Mouse (Mus musculus) G1E-ER4 (cell line): ENCODE data around the gene Opa1. TPM values are rescaled to one million over a fixed set of nuclear protein-coding genes. Genes with fewer than 3 reads are reported as not detected.

Experiments
- GATA1 ChIP-seq: IDR thresholded peaks from one replicate; pipeline ENCODE4 v1.8.0; 2012; ENCODE audit warnings: low read length, inconsistent platforms
- polyA plus RNA-seq: library from polyadenylated mRNA; stranded (reverse); fragments of >175 nt; gene quantifications from 2 replicates; pipeline ENCODE4 v1.2.3, GENCODE M21; 2012

Gene Opa1
- polyA plus RNA-seq, 1 experiment, result 34.5 TPM

- TF ChIP-seq GATA1, result no peak
Measured at GRCm38 (mm10) chr16:29670806-29671205, 91.7 kb downstream of the Opa1 start.

DNA sequence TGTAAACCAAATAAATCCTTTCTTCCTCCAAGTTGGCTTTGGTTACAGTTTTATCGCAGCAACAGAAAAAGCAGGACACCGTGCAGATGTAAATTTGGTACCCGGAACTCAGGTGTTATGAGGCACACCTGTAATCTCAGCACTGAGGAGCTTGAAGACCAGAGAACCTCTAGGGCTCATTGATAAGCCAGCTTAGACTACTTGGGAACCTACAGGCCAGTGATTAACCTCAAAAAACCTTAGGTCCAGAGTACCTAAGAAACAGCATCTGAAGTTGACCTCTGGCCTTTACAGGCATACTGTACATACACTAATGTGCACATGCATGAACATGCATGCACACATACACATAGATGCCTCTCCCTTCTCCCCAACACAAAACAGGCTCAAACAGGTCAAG, 94.1 kb downstream of the Opa1 start:
- no peak for TF ChIP-seq GATA1

- TF ChIP-seq GATA1, result no peak
Measured at GRCm38 (mm10) chr16:29679607-29680006, 100.5 kb downstream of the Opa1 start.

- TF ChIP-seq GATA1, result no peak
Measured at GRCm38 (mm10) chr16:29680548-29681175, 101.5 kb downstream of the Opa1 start.

- TF ChIP-seq GATA1, result no peak
Measured at GRCm38 (mm10) chr16:29682555-29683431, 103.7 kb downstream of the Opa1 start.

- TF ChIP-seq GATA1, result no peak
Measured at GRCm38 (mm10) chr16:29683563-29683962, 104.4 kb downstream of the Opa1 start.

- TF ChIP-seq GATA1, result no peak
Measured at GRCm38 (mm10) chr16:29684111-29684510, 105.0 kb downstream of the Opa1 start.

DNA sequence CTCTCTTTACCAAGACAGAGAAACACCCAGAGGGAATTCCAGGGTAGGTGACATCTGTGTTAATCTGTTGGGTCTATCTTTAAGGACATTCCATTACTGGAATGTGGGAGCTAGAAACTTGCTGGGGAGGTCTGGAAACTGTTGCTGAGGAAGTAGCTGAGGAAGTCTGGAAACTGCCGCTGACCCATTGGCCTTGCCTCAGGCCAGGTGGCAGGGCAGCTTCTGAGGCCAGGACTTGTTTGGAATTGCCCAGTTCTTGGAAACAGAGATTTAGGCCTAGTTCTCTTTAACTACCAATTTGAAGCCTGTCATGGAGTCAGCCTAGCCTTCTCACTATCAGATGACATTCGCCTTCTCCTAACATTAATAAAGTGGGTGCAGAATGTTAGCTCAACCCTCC, 105.5 kb downstream of the Opa1 start:
- no peak for TF ChIP-seq GATA1

- no peak for TF ChIP-seq GATA1
Measured at GRCm38 (mm10) chr16:29686141-29686540, 107.0 kb downstream of the Opa1 start.

DNA sequence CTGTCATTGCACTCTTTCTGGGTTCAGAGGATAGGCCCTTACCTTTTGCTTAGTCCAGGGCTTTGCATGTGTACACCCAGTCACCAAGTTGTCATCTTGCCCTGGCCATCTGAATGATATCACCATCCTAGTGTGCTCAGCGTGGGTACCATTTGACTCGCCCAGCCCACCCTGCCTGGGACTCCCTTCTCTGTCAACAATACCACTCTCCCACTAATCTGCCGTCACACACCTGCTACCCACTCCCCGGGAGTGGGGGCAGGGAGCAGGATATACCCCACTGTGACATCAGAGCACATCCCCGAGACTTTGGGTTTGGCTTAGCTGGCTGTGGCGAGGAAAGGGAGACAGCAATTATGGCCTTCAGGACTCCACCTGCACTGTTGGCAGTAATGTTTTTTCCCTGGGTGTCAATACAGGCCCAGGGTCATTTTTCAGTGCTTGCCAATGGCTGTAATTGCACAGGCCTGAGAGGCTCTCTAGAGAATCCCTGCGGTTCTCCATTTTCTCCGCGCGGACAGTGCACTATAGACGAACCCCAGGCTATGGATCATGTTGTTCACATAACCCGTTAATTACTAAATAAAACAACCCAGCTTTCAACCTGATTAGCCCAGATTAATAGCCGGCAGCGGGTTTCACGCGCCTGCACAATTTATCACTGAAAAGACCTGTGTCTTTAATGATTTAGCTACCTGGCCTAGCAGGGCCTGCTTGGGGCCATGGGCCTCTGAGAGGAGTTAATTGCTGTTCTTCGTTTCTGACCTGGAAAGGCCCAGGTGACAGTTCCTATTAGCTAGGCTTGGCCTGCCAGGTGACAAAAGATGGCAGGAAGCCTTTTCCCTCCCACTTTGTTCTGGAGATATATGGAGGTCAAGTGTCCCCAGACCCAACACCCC, 109.1 kb downstream of the Opa1 start:
- TF ChIP-seq GATA1, result no peak

GRCm38 (mm10) chr16:29689187-29689819, 110.2 kb downstream of the Opa1 start:
- no peak for TF ChIP-seq GATA1

DNA sequence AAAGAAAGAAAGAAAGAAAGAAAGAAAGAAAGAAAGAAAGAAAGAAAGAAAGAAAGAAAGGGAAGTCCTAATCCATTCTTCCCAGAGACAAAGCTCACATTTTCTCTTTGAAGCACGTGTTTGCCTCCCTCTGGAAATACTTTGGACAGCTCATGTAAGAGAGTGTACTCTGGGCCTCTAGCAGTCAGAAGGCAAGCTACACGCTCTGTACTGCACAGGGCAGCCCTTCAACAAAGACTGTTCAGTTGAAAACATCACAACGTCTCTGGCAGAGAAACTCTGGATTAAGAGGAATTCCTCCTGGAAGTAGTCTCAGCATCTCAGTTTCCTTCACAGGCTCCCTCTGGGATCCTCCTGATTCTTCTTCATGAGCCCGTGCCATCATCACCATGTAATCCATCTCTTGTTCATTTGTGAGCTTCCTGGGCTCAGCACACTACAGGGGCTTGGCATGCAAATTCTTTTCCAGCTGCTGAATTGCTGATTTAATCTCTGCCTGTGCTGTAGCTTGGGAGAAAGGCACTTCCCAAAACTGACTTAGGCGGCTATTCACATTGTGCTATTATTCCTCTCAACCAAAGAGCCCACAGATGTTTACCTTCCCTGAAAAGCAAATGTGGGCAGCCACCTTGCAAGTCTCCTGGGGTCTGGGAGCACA, 114.0 kb downstream of the Opa1 start:
- TF ChIP-seq GATA1, result no peak

- TF ChIP-seq GATA1, result no peak
Measured at GRCm38 (mm10) chr16:29693791-29694419, 114.8 kb downstream of the Opa1 start.

GRCm38 (mm10) chr16:29694420-29694959, 115.4 kb downstream of the Opa1 start:
- no peak for TF ChIP-seq GATA1

Other genes with a start within 250 kb of the Opa1 start
- gene Atp13a5, start 200.6 kb upstream of the Opa1 start, polyA plus RNA-seq, result not detected in 2 replicates
- gene Atp13a4, start 34.5 kb upstream of the Opa1 start, polyA plus RNA-seq, result not detected in 2 replicates